Mouse (Mus musculus): ENCODE measurements around the gene Mroh7.

Mroh7 gene

DNA sequence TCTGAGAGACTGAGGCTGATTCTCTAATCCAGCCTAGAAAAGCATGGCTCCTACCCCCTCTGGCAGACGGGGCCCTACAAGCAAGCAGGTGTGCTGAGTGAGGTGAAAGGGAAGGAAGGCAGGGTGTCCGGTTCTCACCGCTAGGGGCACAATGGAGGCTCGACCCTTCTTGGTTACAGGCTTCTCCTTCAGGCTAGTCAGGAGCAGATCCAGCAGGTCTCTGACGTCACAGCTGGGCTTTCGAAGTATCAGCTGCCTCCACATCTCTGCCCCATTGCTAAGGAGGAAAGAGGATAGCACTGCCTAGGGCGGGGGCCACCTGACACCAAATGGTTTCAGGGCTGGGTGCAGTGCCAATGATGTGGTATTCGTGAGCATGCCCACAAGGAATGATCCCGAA is 30.7 kb downstream of the Mroh7 start:
- DNase-seq (ENCODE audit: low spot score), result no peak

DNA sequence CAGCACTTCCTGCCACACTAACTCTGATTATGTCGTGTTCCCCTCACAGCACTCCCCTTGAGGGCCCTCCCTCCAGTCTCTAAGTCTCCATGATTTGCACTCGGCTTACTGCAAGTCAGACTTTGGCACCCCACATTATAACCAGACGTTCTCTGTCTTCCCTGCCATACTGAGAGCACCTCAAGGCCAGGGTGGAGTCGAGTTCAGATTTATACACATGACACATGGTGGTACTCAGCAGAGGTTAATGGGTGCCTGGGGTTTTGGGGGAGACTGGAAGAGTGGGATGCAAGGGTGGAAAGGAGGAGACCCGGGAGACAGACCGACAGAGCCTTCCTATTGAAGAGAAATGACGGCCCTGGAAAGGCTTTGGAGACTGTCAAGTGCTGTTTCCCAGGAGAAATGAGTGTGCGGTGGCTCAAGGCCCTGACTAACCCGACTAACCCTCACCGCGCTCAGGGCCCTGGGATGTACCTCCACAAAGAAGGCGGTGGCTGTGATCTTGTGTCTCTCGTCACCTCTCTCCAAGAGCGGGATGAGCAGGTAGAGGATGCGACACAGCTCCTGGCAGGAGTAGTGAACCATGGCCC is 36.8 kb downstream of the Mroh7 start:
- no peak for DNase-seq (ENCODE audit: low spot score)

DNA sequence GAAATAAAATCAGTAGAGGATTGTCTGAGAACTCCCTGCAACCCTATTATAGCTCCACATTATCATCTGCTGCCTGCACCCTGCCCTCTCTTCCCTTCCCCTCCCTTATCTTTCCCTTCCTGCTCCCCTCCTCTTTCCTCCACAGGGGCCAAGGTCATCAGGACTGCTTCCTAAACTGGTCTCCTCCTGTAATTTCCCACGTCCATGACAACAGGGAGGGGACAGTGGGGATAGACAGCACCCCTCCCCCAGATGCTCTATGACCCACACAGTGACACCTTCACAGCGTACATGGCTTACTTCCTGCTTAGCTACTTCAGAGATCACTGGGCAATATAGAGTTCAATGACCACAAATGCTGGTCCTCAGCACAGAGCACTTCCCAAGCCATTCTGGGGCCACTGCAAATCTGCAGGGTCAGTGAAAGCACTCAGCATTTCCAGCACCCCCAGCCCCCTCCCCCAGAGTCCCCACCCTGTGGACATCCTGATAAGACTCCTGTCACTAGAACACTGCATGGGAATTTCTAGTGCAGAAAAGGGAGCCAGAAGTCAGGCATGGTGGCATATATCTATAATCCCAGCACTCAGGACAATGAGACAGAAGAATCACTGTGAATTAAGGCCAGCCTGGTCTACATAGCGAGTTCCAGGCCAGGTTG is 42.0 kb downstream of the Mroh7 start:
- no peak for DNase-seq (ENCODE audit: low spot score)

DNA sequence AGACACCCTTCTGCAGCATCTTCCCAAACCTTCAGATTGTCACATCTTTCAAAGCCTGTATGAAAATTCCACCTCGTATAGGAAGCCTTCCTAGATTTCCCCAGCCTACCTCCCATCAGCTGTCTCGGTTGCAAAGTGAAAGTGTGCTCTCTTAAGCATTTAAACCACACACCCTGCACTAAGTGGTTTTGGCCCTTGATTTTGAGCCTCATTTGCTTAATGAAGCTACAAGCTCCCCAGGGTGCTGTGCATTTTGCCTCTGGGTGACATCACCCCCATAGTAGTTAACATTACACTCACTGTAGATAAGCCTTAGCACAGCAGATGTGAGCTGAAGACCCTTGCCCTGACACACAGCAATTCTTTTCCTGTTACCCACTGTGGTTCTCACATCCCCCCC is 49.8 kb downstream of the Mroh7 start:
- no peak for DNase-seq (ENCODE audit: low spot score)

DNA sequence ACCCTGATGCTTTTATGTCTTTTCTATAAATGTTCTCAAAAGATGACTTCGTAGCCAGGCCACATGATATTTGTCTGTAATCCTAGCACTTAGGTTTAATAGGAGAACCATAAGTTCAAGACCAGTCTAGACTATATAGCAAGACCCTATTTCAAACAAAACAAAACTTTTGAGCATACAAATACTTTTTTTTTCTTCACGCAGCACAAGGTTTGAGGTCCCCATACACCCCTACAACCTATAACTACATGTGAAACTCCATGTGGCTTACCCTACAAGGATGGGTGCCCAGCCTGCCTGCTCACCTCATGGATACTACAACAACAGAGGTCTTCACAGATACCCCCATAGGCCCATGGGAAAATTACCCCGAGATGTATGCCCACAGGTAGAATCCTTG is 51.6 kb downstream of the Mroh7 start:
- DNase-seq (ENCODE audit: low spot score), result no peak

DNA sequence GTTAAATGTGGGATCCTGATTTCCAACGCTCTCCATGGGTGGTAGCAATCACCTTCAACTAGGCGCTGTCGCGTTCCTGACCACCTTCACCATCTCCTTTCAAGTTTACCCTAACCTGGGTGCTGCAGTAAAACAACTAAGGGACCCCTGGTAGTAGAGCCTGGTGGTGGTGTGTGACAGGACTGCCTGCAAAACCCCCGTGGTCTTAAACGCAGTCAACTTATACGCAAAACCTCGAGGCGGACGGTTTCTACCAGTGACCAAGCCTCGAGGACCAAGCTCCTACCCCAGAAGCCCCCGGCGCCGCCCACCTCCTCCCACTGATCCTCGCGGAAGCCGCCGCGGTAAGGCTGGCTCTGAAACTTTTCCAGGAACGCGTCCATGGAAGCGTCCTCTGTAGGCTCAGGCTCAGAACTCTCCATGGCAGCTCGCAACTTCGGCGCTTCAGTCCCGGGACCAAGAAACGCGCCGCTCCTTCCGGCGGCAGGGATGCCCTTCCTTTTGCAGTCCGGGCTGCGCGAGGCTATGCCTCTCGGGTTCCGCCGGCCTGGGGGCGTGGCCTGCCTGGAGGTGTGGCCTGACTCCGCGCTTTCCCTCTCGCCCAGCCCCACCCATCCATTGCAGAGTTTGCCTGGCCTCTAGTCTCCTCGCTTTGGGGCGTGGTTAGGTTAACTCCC is 52.1 kb downstream of the Mroh7 start, which contains the start of gene Ttc4:
Gene Ttc4 (minus strand): TSS at position 503 of the 677 bp plus-strand sequence.
- peak; percentile 88 for DNase-seq (ENCODE audit: low spot score)

DNA sequence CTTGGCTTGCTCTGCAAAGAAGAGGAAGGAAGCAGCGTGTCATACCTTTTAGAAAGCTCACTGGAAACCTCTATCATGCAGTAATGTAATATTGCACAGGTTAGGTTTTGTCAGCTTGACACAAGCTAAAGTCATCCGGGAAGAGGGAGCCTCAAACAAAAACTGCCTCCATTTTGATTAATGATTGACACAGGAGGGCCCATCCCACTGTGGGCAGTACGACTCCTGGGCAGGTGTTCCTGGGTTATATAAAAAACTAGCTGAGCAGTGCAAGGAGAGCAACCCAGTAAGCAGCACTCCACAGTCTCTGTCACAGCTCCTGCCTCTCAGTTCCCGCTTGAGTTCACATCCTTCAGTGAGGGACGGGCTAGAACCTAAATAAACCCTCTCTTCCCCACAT is 54.0 kb downstream of the Mroh7 start:
- DNase-seq (ENCODE audit: low spot score), result no peak

DNA sequence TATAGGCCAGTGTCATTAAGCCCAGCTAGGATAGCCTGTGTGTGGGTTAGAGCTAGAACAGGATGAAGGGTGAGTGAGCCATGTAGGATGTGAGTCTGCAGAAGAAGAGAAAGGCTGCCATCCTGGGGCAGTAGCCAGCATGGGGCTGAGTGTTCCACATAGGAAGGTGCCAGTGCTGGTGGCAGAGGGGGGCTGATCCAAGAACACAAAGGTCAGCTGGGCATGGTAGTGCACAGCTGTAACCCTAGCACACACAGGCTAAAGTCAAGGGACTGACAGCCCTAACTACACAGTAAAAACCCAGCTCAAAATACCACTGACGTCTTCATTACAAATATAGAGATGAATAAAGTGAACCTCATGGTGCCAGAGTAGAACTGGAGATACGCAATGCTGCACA is 64.2 kb downstream of the Mroh7 start:
- no peak for DNase-seq (ENCODE audit: low spot score)

DNA sequence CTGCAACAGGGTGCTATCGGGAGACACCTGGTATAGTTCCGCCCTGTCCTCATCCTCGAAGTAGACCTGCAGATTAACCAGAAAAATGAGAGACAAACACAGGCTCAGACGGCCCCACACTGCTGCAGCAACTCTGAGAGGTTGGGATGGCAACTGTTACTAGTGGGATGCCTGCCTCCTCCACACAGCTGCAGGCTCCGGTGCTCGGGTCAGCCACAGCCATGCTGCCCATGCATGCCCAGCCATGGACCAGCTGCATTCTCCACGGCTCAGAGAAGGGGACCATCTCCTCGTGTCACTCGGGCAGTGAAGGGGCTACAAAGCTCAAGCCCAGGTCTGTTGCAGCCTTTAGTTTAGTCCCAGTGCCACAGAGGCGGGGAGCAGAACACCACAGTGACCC is 65.1 kb downstream of the Mroh7 start:
- no peak for DNase-seq (ENCODE audit: low spot score)

DNA sequence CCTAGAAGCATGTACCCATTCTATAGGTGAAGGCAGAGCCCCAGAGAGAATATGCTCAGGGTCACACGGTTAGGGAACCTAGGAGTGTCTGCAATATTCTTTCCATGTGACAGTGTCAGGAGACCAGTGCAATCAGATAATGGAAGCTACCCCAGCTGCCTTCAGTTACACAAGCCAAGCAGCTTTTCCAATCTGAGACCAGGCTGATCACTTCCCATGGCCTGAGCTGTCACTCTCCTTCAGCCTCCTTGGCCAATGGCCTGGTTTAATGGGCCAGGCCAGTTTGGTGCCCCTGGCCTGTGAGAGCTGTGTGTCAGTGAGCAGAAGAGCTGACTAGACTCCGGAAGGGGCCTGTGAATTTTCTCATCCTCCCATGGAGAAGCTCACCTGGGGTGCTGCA is 65.5 kb downstream of the Mroh7 start:
- DNase-seq (ENCODE audit: low spot score), result no peak

DNA sequence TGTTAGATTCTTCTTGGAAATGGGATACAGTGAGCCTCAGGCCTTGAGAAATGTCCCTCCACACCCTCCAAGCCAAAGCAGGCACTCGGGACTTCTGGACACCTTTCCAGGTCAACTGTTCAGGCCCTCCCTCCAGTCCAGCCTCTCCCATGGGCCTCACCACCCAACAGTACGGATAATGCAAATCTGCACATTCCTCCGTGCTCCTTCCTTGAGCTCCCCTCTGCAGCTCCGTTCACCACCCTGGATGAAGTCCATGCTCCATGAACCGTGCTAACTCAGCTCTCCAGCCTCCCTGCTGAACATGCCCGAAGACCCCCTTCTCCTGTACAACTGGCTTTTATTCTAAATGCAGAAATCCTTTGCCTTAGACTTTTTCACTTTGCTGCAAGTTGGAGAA is 66.0 kb downstream of the Mroh7 start:
- DNase-seq (ENCODE audit: low spot score), result no peak

DNA sequence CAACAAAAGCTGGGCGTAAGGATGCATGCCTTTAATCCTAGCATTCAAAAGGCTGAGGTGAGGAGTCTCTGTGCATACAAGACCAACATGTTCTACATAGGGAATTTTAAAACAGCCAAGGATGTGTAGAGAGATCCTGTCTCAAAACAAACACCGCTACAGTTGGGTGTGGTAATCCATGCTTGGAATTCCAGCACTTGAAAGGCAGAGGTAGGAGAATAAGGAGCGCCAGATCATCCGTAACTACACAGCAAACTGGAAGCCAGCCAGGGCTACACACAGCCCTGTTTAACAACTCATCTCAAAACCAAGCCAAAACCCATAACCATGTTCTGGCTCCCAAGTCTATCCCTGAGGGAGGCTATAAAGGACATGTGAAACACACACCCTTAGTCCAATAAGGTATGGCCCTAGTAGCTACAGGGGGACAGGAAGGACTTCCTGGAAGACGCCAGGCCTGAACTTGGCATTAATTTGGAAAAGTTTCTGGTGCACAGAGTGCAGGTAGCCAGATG is 66.7 kb downstream of the Mroh7 start:
- no peak for DNase-seq (ENCODE audit: low spot score)

DNA sequence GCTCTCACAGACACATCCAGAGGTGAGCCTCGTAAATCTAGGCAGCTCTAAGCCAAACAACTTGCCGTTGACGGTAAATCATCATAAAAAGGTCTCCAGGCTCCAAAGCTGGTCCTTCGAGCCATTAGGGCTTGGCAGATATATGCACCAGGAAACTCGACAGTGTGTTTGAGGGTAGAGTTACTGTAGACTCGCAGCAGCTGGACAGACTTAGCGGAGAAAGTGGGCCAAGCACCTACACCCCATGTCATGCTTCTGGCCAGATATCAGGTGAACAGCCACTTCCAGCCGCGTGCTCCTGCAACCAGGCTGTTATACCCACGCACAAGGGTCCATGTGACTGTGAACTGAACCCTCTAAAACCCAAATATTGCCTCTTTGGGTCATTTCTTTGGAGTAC is 75.0 kb downstream of the Mroh7 start:
- no peak for DNase-seq (ENCODE audit: low spot score)

DNA sequence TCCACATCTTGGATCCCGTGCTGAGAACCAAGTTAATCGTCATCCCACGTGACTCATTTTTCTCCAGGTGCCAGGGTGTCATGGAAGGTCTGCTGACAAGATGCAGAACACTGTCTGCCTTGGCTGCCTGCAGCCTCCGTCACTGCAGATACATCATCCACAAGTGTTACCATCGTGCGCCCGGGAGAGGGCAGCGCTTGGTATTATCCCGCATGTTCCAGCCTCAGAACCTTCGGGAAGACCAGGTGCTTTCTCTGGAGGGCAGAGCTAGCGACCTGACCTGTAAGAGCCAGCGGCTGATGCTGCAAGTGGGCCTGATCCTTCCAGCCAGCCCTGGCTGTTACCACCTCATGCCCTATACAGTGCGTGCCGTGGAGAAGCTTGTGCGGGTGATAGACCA is 77.7 kb downstream of the Mroh7 start:
- no peak for DNase-seq (ENCODE audit: low spot score)

DNA sequence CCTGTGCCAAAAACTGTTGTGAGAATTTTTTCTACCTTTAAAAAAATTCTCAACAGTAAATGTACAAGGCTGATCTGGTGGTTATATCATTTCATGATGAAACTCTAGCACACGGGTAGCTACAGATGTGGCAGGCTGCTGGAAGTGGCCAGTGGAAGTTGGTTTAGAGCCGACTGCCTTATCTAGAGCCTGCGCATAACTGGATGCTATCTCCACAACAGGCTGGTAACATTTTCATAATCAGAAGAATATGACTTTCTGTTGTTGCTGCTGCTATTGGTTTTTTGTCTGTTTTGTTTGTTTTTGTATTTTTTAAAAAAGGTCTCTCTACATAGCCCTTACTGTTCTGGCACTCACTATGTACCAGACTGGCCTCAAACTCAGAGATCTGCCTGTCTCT is 78.2 kb downstream of the Mroh7 start:
- DNase-seq (ENCODE audit: low spot score), result no peak

DNA sequence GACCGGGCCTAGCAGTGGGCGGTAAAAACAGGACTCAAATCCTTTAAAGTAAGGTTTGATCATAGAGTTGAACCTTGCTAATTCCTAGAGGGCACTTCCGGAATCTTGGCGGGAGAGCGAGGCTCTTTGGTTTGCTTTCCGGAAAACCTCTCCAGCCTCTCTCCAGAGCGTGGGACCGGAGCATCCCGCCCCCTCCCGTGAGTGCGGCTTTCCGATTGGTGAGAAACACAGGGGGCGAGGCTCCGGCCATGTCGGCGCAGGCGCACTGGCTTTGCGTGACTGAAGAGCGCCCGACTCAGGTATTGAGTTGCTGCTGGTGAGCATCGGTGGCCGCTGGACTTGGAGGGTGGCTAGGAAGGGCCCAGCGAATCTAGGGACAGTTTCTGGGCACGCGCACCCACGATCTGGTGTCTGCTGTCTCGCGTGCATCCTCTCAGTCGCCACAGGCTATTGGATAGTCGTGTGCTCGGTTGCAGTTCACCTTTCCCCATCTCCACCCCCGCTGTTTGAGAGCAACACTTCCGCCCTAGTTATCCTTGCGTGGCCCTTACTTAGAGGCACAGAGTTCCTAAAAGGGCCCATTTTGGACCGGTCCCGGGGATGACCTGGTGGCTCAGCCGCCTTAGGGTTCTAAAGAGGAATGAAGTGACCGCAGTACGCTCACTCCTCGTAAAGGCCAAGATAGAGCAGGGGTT is 79.7 kb downstream of the Mroh7 start, which contains the start of gene Pars2:
Gene Pars2 (plus strand): TSS at position 237 of the 695 bp plus-strand sequence.
- peak; percentile 98 for DNase-seq (ENCODE audit: low spot score)

DNA sequence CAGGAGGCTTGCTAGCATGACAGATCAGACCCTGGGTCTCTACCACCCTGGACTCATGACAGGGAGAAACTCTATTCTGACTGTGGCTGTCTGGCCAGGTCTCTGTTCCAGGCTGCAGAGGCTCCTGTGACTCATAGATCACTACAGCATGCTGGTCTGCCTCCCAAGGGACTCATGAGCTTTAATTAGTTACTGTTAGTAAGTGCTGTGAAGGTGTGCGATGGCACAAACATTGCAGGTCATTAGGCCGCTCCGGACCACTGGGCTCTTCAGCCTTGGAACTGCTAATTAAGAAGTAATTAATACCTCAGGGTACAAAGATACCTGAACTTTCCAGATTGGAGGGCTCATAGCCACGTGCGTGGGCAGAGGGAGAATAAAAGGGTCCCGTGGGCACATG is 83.6 kb downstream of the Mroh7 start:
- no peak for DNase-seq (ENCODE audit: low spot score)

DNA sequence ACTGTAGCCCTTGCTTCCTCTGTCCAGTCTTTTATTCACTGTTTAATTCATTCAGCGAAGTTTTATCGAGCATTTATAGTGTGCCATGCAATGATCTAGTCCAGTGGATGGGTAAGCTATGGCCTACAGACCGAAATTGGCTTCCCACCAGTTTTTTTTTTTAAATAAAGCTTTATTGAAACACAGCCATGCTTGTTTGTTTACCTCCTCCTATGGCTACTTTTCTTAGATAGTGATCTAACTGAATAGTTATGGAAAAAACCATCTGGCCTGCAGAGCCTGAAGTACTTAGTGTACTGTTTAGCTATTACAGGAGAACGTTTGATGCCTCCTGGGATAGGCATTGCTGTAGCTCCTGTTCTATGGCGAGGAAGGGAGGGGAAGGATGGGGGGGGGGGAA is 84.9 kb downstream of the Mroh7 start:
- no peak for DNase-seq (ENCODE audit: low spot score)

DNA sequence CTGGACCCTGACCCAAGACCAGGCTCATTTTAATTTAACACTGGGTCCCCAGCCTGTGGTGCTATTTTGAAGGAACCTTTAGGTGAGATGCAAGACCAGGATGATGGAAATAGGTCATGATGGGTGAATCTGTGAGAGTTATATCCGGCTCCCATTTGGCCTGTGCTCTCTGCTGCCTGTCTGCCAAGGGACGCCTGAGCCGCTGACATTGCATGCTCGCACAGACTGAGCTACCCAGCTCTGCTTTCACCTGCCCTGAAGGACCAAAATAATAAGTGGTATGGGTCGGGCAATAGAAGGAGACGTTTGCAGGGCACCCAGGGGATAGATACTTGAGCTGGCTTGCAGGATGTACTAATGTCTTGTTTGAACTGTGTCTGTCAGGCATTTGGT is 86.5 kb downstream of the Mroh7 start:
- no peak for DNase-seq (ENCODE audit: low spot score)

DNA sequence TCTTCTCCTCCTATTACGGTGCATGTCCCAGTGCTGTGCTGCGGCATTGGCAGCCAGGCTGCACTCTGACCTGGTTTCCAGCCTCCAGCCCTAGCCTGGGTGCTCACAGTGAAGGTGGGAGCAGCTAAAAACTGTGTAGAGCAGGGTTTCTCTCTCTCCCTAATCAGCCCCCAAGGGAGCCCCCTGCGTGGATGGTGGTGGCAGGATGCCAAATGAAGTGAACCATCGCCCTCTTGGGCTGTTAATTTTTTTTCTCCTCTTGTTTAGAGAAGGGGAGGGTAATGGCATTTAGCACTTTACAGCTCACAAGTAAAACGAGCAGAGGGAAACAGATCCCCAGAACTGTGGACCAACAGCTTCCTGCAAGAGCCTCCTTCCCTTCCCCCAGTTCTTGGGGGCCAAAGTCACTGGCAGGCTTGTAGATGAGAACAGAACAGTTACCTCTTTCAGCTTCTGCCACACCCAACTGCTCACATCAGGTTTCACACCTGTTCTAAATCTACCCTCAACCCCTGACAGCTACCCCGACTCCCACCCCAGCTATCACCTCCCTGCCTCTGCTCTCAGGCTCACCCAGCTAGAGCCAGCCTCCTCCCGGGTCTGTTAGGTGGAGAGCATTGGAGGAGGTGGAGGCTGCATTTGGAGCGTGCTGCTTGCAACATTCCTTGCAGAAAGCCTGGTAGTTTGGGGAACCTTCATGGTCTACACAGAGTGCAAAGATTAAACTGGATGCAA is 87.1 kb downstream of the Mroh7 start:
- DNase-seq (ENCODE audit: low spot score), result no peak

DNA sequence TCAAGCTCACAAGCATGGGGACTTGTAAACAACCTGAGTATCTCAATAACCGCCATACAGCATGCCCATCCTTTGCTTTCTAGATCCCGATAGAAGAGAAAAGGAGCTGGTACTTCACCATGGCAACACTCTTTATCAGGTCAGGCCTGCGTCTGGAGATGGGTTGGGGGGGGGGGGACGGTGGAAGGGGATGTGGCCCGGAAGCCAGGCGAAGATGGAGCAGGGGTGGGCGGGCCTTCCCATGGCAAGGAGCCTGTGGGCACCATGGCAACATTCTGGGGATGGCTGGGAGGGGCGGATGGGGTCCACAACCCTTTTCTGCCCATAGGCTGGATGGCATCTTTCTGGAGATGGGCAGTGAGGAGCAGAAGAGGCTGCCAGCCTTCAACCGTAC is 96.6 kb downstream of the Mroh7 start:
- no peak for DNase-seq (ENCODE audit: low spot score)
